Mouse (Mus musculus) limb, embryonic 14.5 days (tissue): ENCODE results near the gene Ccnl1. TPM values are rescaled to one million over a fixed set of nuclear protein-coding genes. Genes with fewer than 3 reads are reported as not detected.

Experiments
- ATAC-seq: fragments of 200-750 bp; cut with Nextera tagmentation; 2 replicates; pipeline ENCODE4 v1.8.0; 2017; ENCODE audit warnings: low read depth, moderate number of reproducible peaks, moderate TSS enrichment; ENCODE audit not compliant: low FRiP score
- DNase-seq: peaks from one replicate; pipeline ENCODE4 v3.0.0-alpha.2; 2015; ENCODE audit warnings: low spot score
- H3K27ac ChIP-seq: fragments of 300-500 bp; sonication (generic); replicated peaks from 2 replicates; pipeline ENCODE4 v1.5.1; 2014; ENCODE audit warnings: low read depth, mild to moderate bottlenecking, low read length, moderate library complexity, mixed read lengths
- H3K27me3 ChIP-seq: fragments of 300-500 bp; sonication (generic); 2 replicates; pipeline ENCODE4 v1.6.1; 2014; ENCODE audit warnings: low read length, mixed read lengths; ENCODE audit not compliant: control insufficient read depth, insufficient read depth
- H3K36me3 ChIP-seq: fragments of 300-500 bp; sonication (generic); 2 replicates; pipeline ENCODE4 v1.6.1; 2014; ENCODE audit warnings: mild to moderate bottlenecking, low read length, moderate library complexity, mixed read lengths; ENCODE audit not compliant: control insufficient read depth, insufficient read depth
- H3K4me1 ChIP-seq: fragments of 300-500 bp; sonication (generic); 2 replicates; pipeline ENCODE4 v1.6.1; 2014; ENCODE audit warnings: antibody characterized with exemption, low read length, mixed read lengths; ENCODE audit not compliant: control insufficient read depth, insufficient read depth
- H3K4me2 ChIP-seq: fragments of 300-500 bp; sonication (generic); replicated peaks from 2 replicates; pipeline ENCODE4 v1.6.1; 2014; ENCODE audit warnings: low read depth, mild to moderate bottlenecking, low read length, moderate library complexity; ENCODE audit not compliant: severe bottlenecking
- H3K4me3 ChIP-seq: fragments of 300-500 bp; sonication (generic); replicated peaks from 2 replicates; pipeline ENCODE4 v1.5.1; 2014; ENCODE audit warnings: low read length
- H3K9ac ChIP-seq: fragments of 300-500 bp; sonication (generic); 2 replicates; pipeline ENCODE4 v1.6.1; 2014; ENCODE audit warnings: mild to moderate bottlenecking, low read depth, low read length, moderate library complexity; ENCODE audit not compliant: severe bottlenecking
- H3K9me3 ChIP-seq: fragments of 300-500 bp; sonication (generic); 2 replicates; pipeline ENCODE4 v1.6.1; 2016; ENCODE audit warnings: low read length; ENCODE audit not compliant: control insufficient read depth
- POLR2A ChIP-seq: fragments of 200-500 bp; IDR thresholded peaks from 2 replicates; pipeline ENCODE4 v1.8.0; 2012; ENCODE audit warnings: inconsistent platforms, mild to moderate bottlenecking, moderate library complexity, borderline replicate concordance; ENCODE audit not compliant: insufficient read depth, insufficient read length; ENCODE audit errors: extremely low read depth
- WGBS: fragments of 180-500 bp; shearing (Covaris S2); extraction: QIAGEN DNeasy Blood & Tissue Kit; methylation state at CpG from one replicate; pipeline ENCODE4 v1.1.7; 2014; 5-methylcytosine and 5-hydroxymethylcytosine counted together
- polyA plus RNA-seq, 2 experiments: library from polyadenylated mRNA; depleted of rRNA in 1 of 2; stranded (reverse) in 1 of 2; unstranded in 1 of 2; fragments of >200 nt; fragmentation: Nextera tagmentation in 1 of 2; extraction: Ambion mirVana in 1 of 2; gene quantifications; 2 replicates each; pipeline versions ENCODE4 v1.2.1 to v1.2.3; 2012 to 2014

The Ccnl1 gene
- polyA plus RNA-seq, 2 experiments: 127 to 137 TPM

DNA sequence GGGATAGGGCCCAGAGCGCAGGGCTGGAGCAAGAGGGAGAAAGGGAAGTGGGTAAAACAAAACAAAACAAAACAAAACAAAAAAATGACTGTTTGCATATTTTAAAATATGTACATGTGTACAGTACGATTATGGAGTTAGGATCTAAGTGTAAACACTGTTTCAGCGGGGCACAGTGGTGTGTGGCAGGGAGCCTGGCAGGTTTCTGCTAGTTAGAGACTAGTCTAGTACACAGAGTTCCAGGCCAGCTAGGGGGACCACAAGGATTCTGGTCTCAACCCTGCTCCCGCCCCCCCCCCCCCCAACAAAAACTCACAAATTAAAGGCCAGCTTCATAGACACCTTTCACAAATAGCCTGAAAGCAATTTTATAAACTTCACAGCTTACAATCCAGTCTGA lies 14.6 kb downstream of the Ccnl1 start:
- no peak for TF ChIP-seq POLR2A
- Histone ChIP-seq H3K4me3 (no peak overlapping the region), H3K9ac (no peak overlapping the region), H3K9me3 (no peaks in the 10 kb centered on the region), H3K27ac (no peak overlapping the region), H3K27me3 (no peaks in the 10 kb centered on the region), H3K4me1 (no peaks in the 10 kb centered on the region), H3K36me3 (peaks cover 47% of the 10 kb centered on the region), H3K4me2 (no peak overlapping the region)
- ATAC-seq (no peak), DNase-seq (no peak)
- 84% methylated on average over 4 of the region's 4 CpGs for WGBS

DNA sequence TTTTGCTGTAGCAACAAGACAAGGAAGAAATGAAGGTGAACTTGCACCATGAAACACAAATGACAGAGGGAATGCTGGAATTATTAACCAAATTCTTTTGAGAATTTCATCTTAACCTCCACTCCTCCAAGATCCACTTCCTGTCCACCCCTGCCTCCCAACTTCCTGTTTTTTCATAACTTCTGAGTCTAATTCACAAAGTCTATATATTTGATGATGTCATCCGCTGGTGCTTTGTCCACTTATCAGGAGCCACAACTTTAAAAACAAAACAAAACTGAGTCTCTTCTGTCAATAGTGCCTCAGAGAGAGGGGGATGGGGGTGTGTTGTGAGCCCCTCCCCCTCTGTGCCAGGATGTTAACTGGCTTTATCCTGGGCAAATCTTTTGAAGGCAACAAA lies 17.0 kb downstream of the Ccnl1 start:
- Histone ChIP-seq H3K9ac (no peak overlapping the region), H3K4me3 (no peak overlapping the region), H3K27me3 (no peaks in the 10 kb centered on the region), H3K4me1 (no peaks in the 10 kb centered on the region), H3K27ac (no peak overlapping the region), H3K36me3 (peaks cover 25% of the 10 kb centered on the region), H3K9me3 (no peaks in the 10 kb centered on the region), H3K4me2 (no peak overlapping the region)
- DNase-seq (no peak), ATAC-seq (no peak)
- no peak for TF ChIP-seq POLR2A
- 83% methylated on average over 1 of the region's 1 CpGs for WGBS

DNA sequence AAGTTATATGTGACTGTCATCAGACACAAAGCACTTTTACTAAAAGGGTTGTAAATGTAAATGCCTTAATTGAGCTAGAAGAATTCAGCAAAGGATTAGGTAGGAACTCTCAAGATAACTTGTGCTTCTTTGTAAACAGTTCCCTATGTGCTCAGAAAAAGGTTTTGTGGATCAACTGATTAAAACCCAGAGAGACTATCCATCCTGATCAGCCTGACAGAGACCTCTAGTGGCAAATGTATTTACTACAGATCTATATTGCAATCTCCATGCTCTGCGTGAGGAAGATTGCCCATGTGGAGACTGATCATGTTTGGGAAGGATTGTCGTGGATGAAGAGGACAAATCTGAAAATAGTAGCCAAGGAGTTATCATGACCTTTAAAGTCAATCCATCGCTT lies 19.8 kb downstream of the Ccnl1 start:
- DNase-seq: peak; percentile 34
- WGBS: 16% methylated on average over 3 of the region's 3 CpGs
- Histone ChIP-seq H3K9me3 (no peaks in the 10 kb centered on the region), H3K27me3 (no peaks in the 10 kb centered on the region), H3K4me2 (no peak overlapping the region), H3K4me3 (no peak overlapping the region), H3K9ac (no peak overlapping the region), H3K27ac (no peak overlapping the region), H3K4me1 (no peaks in the 10 kb centered on the region), H3K36me3 (peaks cover 1% of the 10 kb centered on the region; the same call in 1 of the 2 replicates)
- TF ChIP-seq POLR2A: no peak
- no peak for ATAC-seq

DNA sequence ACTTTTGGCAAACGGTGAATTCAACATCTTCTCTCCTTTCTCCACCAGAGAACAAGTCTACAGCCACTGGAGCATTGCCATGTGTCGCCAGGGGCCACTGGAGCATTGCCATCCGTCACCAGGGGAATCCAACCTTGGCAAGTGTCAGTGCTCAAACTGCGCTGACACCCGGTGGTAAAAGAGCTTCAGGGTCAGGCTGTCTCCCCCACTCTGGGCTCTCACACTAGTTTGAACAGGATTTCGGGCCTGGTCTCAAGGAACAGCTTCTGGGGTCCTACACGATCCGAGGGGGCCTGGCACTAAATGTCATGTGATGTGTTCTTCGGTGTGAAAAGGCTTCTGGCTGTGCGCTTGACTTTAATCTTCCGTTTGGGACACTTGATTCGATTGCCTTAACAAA lies 21.7 kb downstream of the Ccnl1 start:
- no peaks in the 10 kb centered on the region for H3K27me3 ChIP-seq
- TF ChIP-seq POLR2A: no peak
- no peak overlapping the region for H3K9ac ChIP-seq
- no peak for DNase-seq
- no peaks in the 10 kb centered on the region for H3K36me3 ChIP-seq
- WGBS: 70% methylated on average over 12 of the region's 12 CpGs
- H3K4me3 ChIP-seq: no peak overlapping the region
- ATAC-seq: no peak
- no peaks in the 10 kb centered on the region for H3K4me1 ChIP-seq
- H3K4me2 ChIP-seq: no peak overlapping the region
- no peak overlapping the region for H3K27ac ChIP-seq
- no peaks in the 10 kb centered on the region for H3K9me3 ChIP-seq

DNA sequence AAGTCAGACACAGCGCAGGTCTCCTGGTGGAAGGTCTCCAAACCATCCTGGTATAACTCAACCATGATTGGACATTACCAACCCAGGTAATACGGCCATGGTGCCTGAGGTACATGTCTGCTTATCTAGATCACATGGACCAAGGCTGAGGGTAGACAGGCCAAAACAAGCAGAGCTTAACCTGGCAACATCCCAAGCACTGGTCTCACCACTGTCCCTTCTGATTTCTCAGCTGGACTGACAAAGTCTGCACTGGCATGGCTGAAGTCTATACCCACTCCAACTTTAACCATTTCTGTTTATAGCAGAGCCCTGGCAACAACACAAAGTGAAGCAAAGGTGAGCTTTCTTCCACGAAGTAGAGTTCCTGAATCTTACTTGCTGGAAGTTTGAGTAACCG lies 22.9 kb downstream of the Ccnl1 start:
- Histone ChIP-seq H3K9ac (no peak overlapping the region), H3K4me3 (no peak overlapping the region), H3K36me3 (no peaks in the 10 kb centered on the region), H3K27me3 (no peaks in the 10 kb centered on the region), H3K4me2 (no peak overlapping the region), H3K9me3 (no peaks in the 10 kb centered on the region), H3K4me1 (no peaks in the 10 kb centered on the region), H3K27ac (no peak overlapping the region)
- no peak for TF ChIP-seq POLR2A
- ATAC-seq (no peak), DNase-seq (no peak)
- WGBS: 88% methylated on average over 4 of the region's 4 CpGs

DNA sequence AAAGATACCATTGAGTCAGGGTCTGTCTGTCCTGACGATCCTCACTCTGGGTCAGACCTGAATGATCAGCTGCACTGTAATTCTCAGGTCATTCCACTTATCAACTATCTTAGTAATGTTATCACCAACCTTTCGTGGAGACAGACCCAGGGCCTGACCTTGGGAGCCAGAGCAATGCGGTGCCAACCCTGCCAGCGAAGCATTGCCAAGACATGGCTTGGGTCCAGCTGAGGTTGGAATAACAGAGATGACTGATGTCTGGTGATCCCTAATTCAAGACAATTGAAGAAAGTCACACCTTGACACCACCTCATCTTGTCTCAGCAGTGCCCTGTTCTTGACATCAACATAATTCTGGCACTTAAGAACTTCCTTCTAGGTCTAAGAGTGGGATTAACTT lies 24.3 kb downstream of the Ccnl1 start:
- Histone ChIP-seq H3K9ac (no peak overlapping the region), H3K36me3 (no peaks in the 10 kb centered on the region), H3K4me2 (no peak overlapping the region), H3K27ac (no peak overlapping the region), H3K27me3 (no peaks in the 10 kb centered on the region), H3K9me3 (no peaks in the 10 kb centered on the region), H3K4me3 (no peak overlapping the region), H3K4me1 (0 out of 2 replicates have a peak, but pooled peaks cover 6% of the 10 kb centered on the region)
- TF ChIP-seq POLR2A: no peak
- WGBS: 86% methylated on average over 4 of the region's 4 CpGs
- DNase-seq (no peak), ATAC-seq (no peak)
